Mouse (Mus musculus): Measurements from ENCODE around the gene Tbcd. TPM values are rescaled to one million over a fixed set of nuclear protein-coding genes. Genes with fewer than 3 reads are reported as not detected.

Tbcd gene
- total and polyA plus RNA-seq, 2 experiments, result 23.5 to 31.8 TPM

DNA sequence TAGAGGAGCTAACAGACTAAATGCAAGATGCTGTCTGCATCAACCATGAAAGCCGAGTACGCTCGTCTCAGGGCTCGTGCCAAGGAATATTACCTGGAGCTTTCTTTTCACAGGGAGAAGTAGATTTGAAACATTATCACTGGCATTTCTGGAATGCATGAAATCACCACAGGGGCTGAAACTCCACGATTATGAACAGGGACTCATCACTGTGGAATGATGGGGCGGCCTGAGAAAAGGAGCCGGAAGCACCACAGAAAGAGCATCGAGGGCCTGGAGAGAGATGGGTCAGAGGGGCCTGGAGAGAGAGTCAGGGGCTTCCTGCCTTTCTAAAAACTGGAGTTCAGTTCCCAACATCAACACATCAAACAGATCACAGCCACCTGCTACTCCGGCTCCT lies 195.6 kb downstream of the Tbcd start:
- WGBS, result 90% methylated on average over 9 of the region's 9 CpGs

GRCm38 (mm10) chr11:121648166-121648565 lies 196.4 kb downstream of the Tbcd start:
- Histone ChIP-seq H3K9ac (ENCODE audit: low read depth, low read length) (no peak overlapping the region), H3K27ac (replicated peaks; ENCODE audit: insufficient read depth, low read depth, low read length) (no peak overlapping the region), H3K79me2 (ENCODE audit: control insufficient read depth, insufficient read depth, low read length) (no peaks in the 10 kb centered on the region), H3K27me3 (ENCODE audit: control insufficient read depth, insufficient read depth, low read length) (no peaks in the 10 kb centered on the region), H3K36me3 (ENCODE audit: control insufficient read depth, insufficient read depth, low read length) (peaks cover 10% of the 10 kb centered on the region), H3K4me1 (ENCODE audit: control insufficient read depth, insufficient read depth, low read length) (no peaks in the 10 kb centered on the region), H3K4me3 (ENCODE audit: insufficient read depth, low read depth, low read length) (no peak overlapping the region)
- TF ChIP-seq CTCF (IDR thresholded peaks at IDR 0.05; ENCODE audit: low read depth, low read length) (no peak), POLR2A (IDR thresholded peaks at IDR 0.05; ENCODE audit: extremely low read depth, insufficient read depth, low read length) (no peak)
- WGBS, result 92% methylated on average over 5 of the region's 5 CpGs
- DNase-seq (ENCODE audit: extremely low read depth, low read depth, low spot score), result no peak

More for the DNA sequence above, 195.6 kb downstream of the Tbcd start:
- H3K27me3 ChIP-seq (ENCODE audit: control insufficient read depth, insufficient read depth, low read length), result no peaks in the 10 kb centered on the region
- no peaks in the 10 kb centered on the region for H3K79me2 ChIP-seq (ENCODE audit: control insufficient read depth, insufficient read depth, low read length)
- DNase-seq (ENCODE audit: extremely low read depth, low read depth, low spot score), result no peak
- peaks cover 10% of the 10 kb centered on the region for H3K36me3 ChIP-seq (ENCODE audit: control insufficient read depth, insufficient read depth, low read length)
- H3K4me3 ChIP-seq (ENCODE audit: insufficient read depth, low read depth, low read length), result no peak overlapping the region
- no peak overlapping the region for H3K9ac ChIP-seq (ENCODE audit: low read depth, low read length)
- no peak for TF ChIP-seq POLR2A (IDR thresholded peaks at IDR 0.05; ENCODE audit: extremely low read depth, insufficient read depth, low read length)
- no peak for TF ChIP-seq CTCF (IDR thresholded peaks at IDR 0.05; ENCODE audit: low read depth, low read length)
- no peaks in the 10 kb centered on the region for H3K4me1 ChIP-seq (ENCODE audit: control insufficient read depth, insufficient read depth, low read length)
- H3K27ac ChIP-seq (replicated peaks; ENCODE audit: insufficient read depth, low read depth, low read length), result no peak overlapping the region

- 57% methylated on average over 10 of the region's 10 CpGs for WGBS
- no peak overlapping the region for H3K9ac ChIP-seq (ENCODE audit: low read depth, low read length)
- no peak overlapping the region for H3K4me3 ChIP-seq (ENCODE audit: insufficient read depth, low read depth, low read length)
- DNase-seq (ENCODE audit: extremely low read depth, low read depth, low spot score), result no peak
- no peaks in the 10 kb centered on the region for H3K79me2 ChIP-seq (ENCODE audit: control insufficient read depth, insufficient read depth, low read length)
- no peaks in the 10 kb centered on the region for H3K4me1 ChIP-seq (ENCODE audit: control insufficient read depth, insufficient read depth, low read length)
- peaks cover 3% of the 10 kb centered on the region; the same call in 1 of the 2 replicates for H3K36me3 ChIP-seq (ENCODE audit: control insufficient read depth, insufficient read depth, low read length)
- H3K27ac ChIP-seq (replicated peaks; ENCODE audit: insufficient read depth, low read depth, low read length), result no peak overlapping the region
- H3K27me3 ChIP-seq (ENCODE audit: control insufficient read depth, insufficient read depth, low read length), result no peaks in the 10 kb centered on the region
- TF ChIP-seq CTCF (IDR thresholded peaks at IDR 0.05; ENCODE audit: low read depth, low read length) (peak; percentile 44), POLR2A (IDR thresholded peaks at IDR 0.05; ENCODE audit: extremely low read depth, insufficient read depth, low read length) (no peak)
Measured at GRCm38 (mm10) chr11:121649900-121650299, 198.2 kb downstream of the Tbcd start.

GRCm38 (mm10) chr11:121650668-121651067 lies 198.9 kb downstream of the Tbcd start:
- no peak overlapping the region for H3K4me3 ChIP-seq (ENCODE audit: insufficient read depth, low read depth, low read length)
- no peak overlapping the region for H3K9ac ChIP-seq (ENCODE audit: low read depth, low read length)
- H3K79me2 ChIP-seq (ENCODE audit: control insufficient read depth, insufficient read depth, low read length), result no peaks in the 10 kb centered on the region
- no peaks in the 10 kb centered on the region for H3K27me3 ChIP-seq (ENCODE audit: control insufficient read depth, insufficient read depth, low read length)
- no peak overlapping the region for H3K27ac ChIP-seq (replicated peaks; ENCODE audit: insufficient read depth, low read depth, low read length)
- no peak for TF ChIP-seq CTCF (IDR thresholded peaks at IDR 0.05; ENCODE audit: low read depth, low read length)
- TF ChIP-seq POLR2A (IDR thresholded peaks at IDR 0.05; ENCODE audit: extremely low read depth, insufficient read depth, low read length), result no peak
- DNase-seq (ENCODE audit: extremely low read depth, low read depth, low spot score), result no peak
- 92% methylated on average over 11 of the region's 11 CpGs for WGBS
- no peaks in the 10 kb centered on the region for H3K4me1 ChIP-seq (ENCODE audit: control insufficient read depth, insufficient read depth, low read length)
- H3K36me3 ChIP-seq (ENCODE audit: control insufficient read depth, insufficient read depth, low read length), result peaks cover 3% of the 10 kb centered on the region; the same call in 1 of the 2 replicates

DNA sequence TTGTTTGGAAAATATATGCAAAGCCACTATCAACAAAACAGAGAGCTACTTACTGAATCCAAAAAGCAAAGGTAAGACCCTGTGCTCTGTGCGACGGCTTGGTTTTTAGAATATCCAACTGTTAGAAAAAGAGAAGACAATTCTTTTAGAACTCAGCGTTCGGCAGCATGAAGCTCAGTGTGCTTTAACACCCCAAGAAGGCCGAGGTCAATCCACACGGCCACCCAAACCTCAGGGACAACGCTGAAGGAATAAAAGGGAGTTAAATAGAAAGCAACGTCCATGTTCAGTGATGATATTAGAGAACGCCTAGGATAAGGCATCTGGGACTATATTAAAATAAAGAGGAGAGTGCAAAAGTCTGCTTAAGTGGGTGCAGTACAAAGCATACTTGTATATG lies 199.8 kb downstream of the Tbcd start:
- H3K27ac ChIP-seq (replicated peaks; ENCODE audit: insufficient read depth, low read depth, low read length), result no peak overlapping the region
- H3K27me3 ChIP-seq (ENCODE audit: control insufficient read depth, insufficient read depth, low read length), result no peaks in the 10 kb centered on the region
- WGBS, result 95% methylated on average over 9 of the region's 9 CpGs

DNA sequence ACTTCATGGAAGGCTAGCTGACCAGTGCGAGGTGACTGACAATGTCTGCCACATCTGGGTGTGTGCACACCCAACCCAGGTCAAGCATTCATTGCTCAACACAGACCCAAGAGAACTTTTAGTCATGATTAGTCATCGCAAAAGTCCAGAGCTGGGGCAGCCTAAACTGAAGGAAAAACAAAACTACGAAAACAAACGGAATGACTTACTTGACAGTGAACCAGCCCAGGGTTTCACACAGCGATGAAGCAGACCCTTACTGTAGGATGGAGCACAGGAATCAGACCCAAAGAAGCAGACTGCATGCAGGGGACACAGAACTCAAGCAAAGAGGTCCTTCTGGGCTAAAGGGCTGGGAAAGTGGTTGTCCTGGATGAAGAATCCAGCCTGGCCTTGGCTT lies 200.2 kb downstream of the Tbcd start:
- TF ChIP-seq CTCF (IDR thresholded peaks at IDR 0.05; ENCODE audit: low read depth, low read length) (no peak), POLR2A (IDR thresholded peaks at IDR 0.05; ENCODE audit: extremely low read depth, insufficient read depth, low read length) (no peak)
- H3K79me2 ChIP-seq (ENCODE audit: control insufficient read depth, insufficient read depth, low read length), result no peaks in the 10 kb centered on the region
- no peaks in the 10 kb centered on the region for H3K4me1 ChIP-seq (ENCODE audit: control insufficient read depth, insufficient read depth, low read length)
- WGBS, result 74% methylated on average over 5 of the region's 5 CpGs
- H3K36me3 ChIP-seq (ENCODE audit: control insufficient read depth, insufficient read depth, low read length), result peaks cover 3% of the 10 kb centered on the region; the same call in 1 of the 2 replicates
- H3K27me3 ChIP-seq (ENCODE audit: control insufficient read depth, insufficient read depth, low read length), result no peaks in the 10 kb centered on the region
- no peak overlapping the region for H3K4me3 ChIP-seq (ENCODE audit: insufficient read depth, low read depth, low read length)
- no peak for DNase-seq (ENCODE audit: extremely low read depth, low read depth, low spot score)
- no peak overlapping the region for H3K9ac ChIP-seq (ENCODE audit: low read depth, low read length)
- no peak overlapping the region for H3K27ac ChIP-seq (replicated peaks; ENCODE audit: insufficient read depth, low read depth, low read length)

More for the DNA sequence above, 199.8 kb downstream of the Tbcd start:
- Histone ChIP-seq H3K79me2 (ENCODE audit: control insufficient read depth, insufficient read depth, low read length) (no peaks in the 10 kb centered on the region), H3K4me3 (ENCODE audit: insufficient read depth, low read depth, low read length) (no peak overlapping the region), H3K4me1 (ENCODE audit: control insufficient read depth, insufficient read depth, low read length) (no peaks in the 10 kb centered on the region), H3K9ac (ENCODE audit: low read depth, low read length) (no peak overlapping the region), H3K36me3 (ENCODE audit: control insufficient read depth, insufficient read depth, low read length) (peaks cover 3% of the 10 kb centered on the region; the same call in 1 of the 2 replicates)
- TF ChIP-seq POLR2A (IDR thresholded peaks at IDR 0.05; ENCODE audit: extremely low read depth, insufficient read depth, low read length) (no peak), CTCF (IDR thresholded peaks at IDR 0.05; ENCODE audit: low read depth, low read length) (no peak)
- DNase-seq (ENCODE audit: extremely low read depth, low read depth, low spot score), result no peak
